Mouse (Mus musculus) myocyte (in vitro differentiated cells): Measurements from ENCODE around the gene Gm20388.

Source experiments
- E2F4 ChIP-seq: IDR thresholded peaks from one replicate; pipeline ENCODE4 v1.6.1; 2011; ENCODE audit warnings: mild to moderate bottlenecking, control low read depth, moderate library complexity; ENCODE audit not compliant: insufficient read depth
- MAX ChIP-seq: IDR thresholded peaks from one replicate; pipeline ENCODE4 v1.6.1; 2011; ENCODE audit warnings: low read depth, mild to moderate bottlenecking, control low read depth
- MYOD1 ChIP-seq, 3 experiments: IDR thresholded peaks; one replicate each; pipeline ENCODE4 v1.6.1; 2011; ENCODE audit warnings: control low read depth in 2 of 3, low read depth in 2 of 3, mild to moderate bottlenecking in 2 of 3, moderate library complexity in 1 of 3; ENCODE audit not compliant: insufficient read length in 2 of 3, control insufficient read depth in 1 of 3
- POLR2A ChIP-seq: IDR thresholded peaks from one replicate; pipeline ENCODE4 v1.6.1; 2011; ENCODE audit warnings: low read depth, mild to moderate bottlenecking, control low read depth, moderate library complexity; ENCODE audit not compliant: insufficient read length
- POLR2AphosphoS2 ChIP-seq: IDR thresholded peaks from one replicate; pipeline ENCODE4 v1.6.1; 2011; ENCODE audit warnings: low read depth, control low read depth; ENCODE audit not compliant: insufficient read length
- REST ChIP-seq: IDR thresholded peaks from one replicate; pipeline ENCODE4 v1.6.1; 2011; ENCODE audit warnings: mild to moderate bottlenecking, control low read depth, moderate library complexity; ENCODE audit not compliant: insufficient read depth, insufficient read length
- SRF ChIP-seq: IDR thresholded peaks from one replicate; pipeline ENCODE4 v1.6.1; 2011; ENCODE audit warnings: low read depth; ENCODE audit not compliant: control insufficient read depth, insufficient read length
- TCF3 ChIP-seq: IDR thresholded peaks from one replicate; pipeline ENCODE4 v1.6.1; 2011; ENCODE audit warnings: low read depth, control low read depth; ENCODE audit not compliant: insufficient read length
- USF1 ChIP-seq: IDR thresholded peaks from one replicate; pipeline ENCODE4 v1.6.1; 2011; ENCODE audit warnings: low read depth, mild to moderate bottlenecking, control low read depth, moderate library complexity

GRCm38 (mm10) chr8:123783525-123784249 is 3873.0 kb downstream of the Gm20388 start:
- TF ChIP-seq MAX (no peak), POLR2A (no peak), REST (no peak), USF1 (no peak), E2F4 (no peak), TCF3 (no peak), MYOD1 (IDR thresholded peaks at IDR 0.05; ENCODE audit: control insufficient read depth in 1 of 3, insufficient read length in 2 of 3, low read depth in 2 of 3) (no peak), SRF (no peak), POLR2AphosphoS2 (no peak)
